Mouse (Mus musculus): ENCODE measurements around the gene Nipal4. TPM values are rescaled to one million over a fixed set of nuclear protein-coding genes. Genes with fewer than 3 reads are reported as not detected.
A peak's percentile ranks its signal among the peaks of the same experiment; 100 is the strongest.

Nipal4 gene
- total RNA-seq, 2 experiments from 2014 or later: 0.08 TPM; not detected in 1

- DNase-seq (ENCODE audit: low spot score): no peak
- intact Hi-C loops (cut with DNase I): no loop called here
Measured at GRCm38 (mm10) chr11:46169908-46170307, 3.6 kb upstream of the Nipal4 start.

- intact Hi-C loops (cut with DNase I): no loop called here
- no peak for DNase-seq (ENCODE audit: low spot score)
Measured at GRCm38 (mm10) chr11:46168506-46168905, 2.2 kb upstream of the Nipal4 start.

GRCm38 (mm10) chr11:46157462-46157861 lies 8.8 kb downstream of the Nipal4 start:
- intact Hi-C loops (cut with DNase I): no loop called here
- DNase-seq (ENCODE audit: low spot score): no peak

GRCm38 (mm10) chr11:46156945-46157344 lies 9.4 kb downstream of the Nipal4 start:
- no peak for DNase-seq (ENCODE audit: low spot score)
- intact Hi-C loops (cut with DNase I): no loop called here

- DNase-seq (ENCODE audit: low spot score): no peak
- intact Hi-C loops (cut with DNase I): no loop called here
Measured at GRCm38 (mm10) chr11:46146619-46147018, 19.7 kb downstream of the Nipal4 start.

- intact Hi-C loops (cut with DNase I): no loop called here
- no peak for DNase-seq (ENCODE audit: low spot score)
Measured at GRCm38 (mm10) chr11:46145163-46145875, 21.0 kb downstream of the Nipal4 start.

- intact Hi-C loops (cut with DNase I): no loop called here
Measured at GRCm38 (mm10) chr11:46143342-46143741, 23.0 kb downstream of the Nipal4 start.

GRCm38 (mm10) chr11:46134899-46135298 lies 31.4 kb downstream of the Nipal4 start:
- no peak for DNase-seq (ENCODE audit: low spot score)
- intact Hi-C loops (cut with DNase I): no loop called here

More at GRCm38 (mm10) chr11:46143342-46143741, 23.0 kb downstream of the Nipal4 start:
- DNase-seq (ENCODE audit: low spot score): no peak

GRCm38 (mm10) chr11:46131022-46131986 lies 35.0 kb downstream of the Nipal4 start:
- no peak for DNase-seq (ENCODE audit: low spot score)
- intact Hi-C loops (cut with DNase I): no loop called here

- peak; percentile 49 for DNase-seq (ENCODE audit: low spot score)
- intact Hi-C loops (cut with DNase I): loop anchor here (1.0 to 10.0 kb wide), 3 partner anchors 76 to 174 kb away; partner anchors contain the start of genes Gm12166 and Thg1l
Measured at GRCm38 (mm10) chr11:46128548-46128945, 37.8 kb downstream of the Nipal4 start.

- peak; percentile 77 for DNase-seq (ENCODE audit: low spot score)
- intact Hi-C loops (cut with DNase I): loop anchor here (1.0 to 10.0 kb wide), 3 partner anchors 76 to 173 kb away; partner anchors contain the start of genes Gm12166 and Thg1l
Measured at GRCm38 (mm10) chr11:46127621-46128547, 38.4 kb downstream of the Nipal4 start.

GRCm38 (mm10) chr11:46126827-46127410 lies 39.4 kb downstream of the Nipal4 start:
- intact Hi-C loops (cut with DNase I): loop anchor here (10.0 kb wide), 1 partner anchor 172 kb away; the partner anchor contains the start of gene Thg1l

GRCm38 (mm10) chr11:46126317-46126716 lies 40.0 kb downstream of the Nipal4 start:
- no peak for DNase-seq (ENCODE audit: low spot score)
- intact Hi-C loops (cut with DNase I): loop anchor here (10.0 kb wide), 1 partner anchor 172 kb away; the partner anchor contains the start of gene Thg1l

More at GRCm38 (mm10) chr11:46126827-46127410, 39.4 kb downstream of the Nipal4 start:
- DNase-seq (ENCODE audit: low spot score): no peak

GRCm38 (mm10) chr11:46125835-46126229 lies 40.5 kb downstream of the Nipal4 start:
- intact Hi-C loops (cut with DNase I): loop anchor here (10.0 kb wide), 1 partner anchor 171 kb away; the partner anchor contains the start of gene Thg1l
- no peak for DNase-seq (ENCODE audit: low spot score)

GRCm38 (mm10) chr11:46125093-46125834 lies 41.0 kb downstream of the Nipal4 start:
- intact Hi-C loops (cut with DNase I): loop anchor here (10.0 kb wide), 1 partner anchor 170 kb away; the partner anchor contains the start of gene Thg1l
- no peak for DNase-seq (ENCODE audit: low spot score)

GRCm38 (mm10) chr11:46123328-46123866 lies 42.9 kb downstream of the Nipal4 start:
- no peak for DNase-seq (ENCODE audit: low spot score)
- intact Hi-C loops (cut with DNase I): loop anchor here (2.0 to 10.0 kb wide), 2 partner anchors 59 to 169 kb away; partner anchors contain the start of gene Thg1l

GRCm38 (mm10) chr11:46122875-46123274 lies 43.4 kb downstream of the Nipal4 start:
- intact Hi-C loops (cut with DNase I): loop anchor here (2.0 to 10.0 kb wide), 2 partner anchors 58 to 168 kb away; partner anchors contain the start of gene Thg1l
- no peak for DNase-seq (ENCODE audit: low spot score)

- intact Hi-C loops (cut with DNase I): loop anchor here (2.0 to 10.0 kb wide), 2 partner anchors 57 to 167 kb away; partner anchors contain the start of gene Thg1l
- no peak for DNase-seq (ENCODE audit: low spot score)
Measured at GRCm38 (mm10) chr11:46121666-46122065, 44.6 kb downstream of the Nipal4 start.
